Mouse (Mus musculus) thymus, adult 2 months (tissue): ENCODE measurements at regions not wholly inside any gene's neighbourhood (a gene's known extent, or its start where the extent isn't known, plus 50 kb on each side); places are given as distances from the start of the nearest gene placed in this dataset.

Source experiments
- CTCF ChIP-seq: fragments of 200-500 bp; IDR thresholded peaks from 2 replicates; pipeline ENCODE4 v1.5.1; 2012; ENCODE audit warnings: mild to moderate bottlenecking, control low read depth, low read length, moderate library complexity, borderline replicate concordance; ENCODE audit not compliant: control insufficient read depth, poor library complexity, insufficient read depth; ENCODE audit errors: extremely low read depth
- POLR2A ChIP-seq: fragments of 200-500 bp; IDR thresholded peaks from 2 replicates; pipeline ENCODE4 v1.6.1; 2012; ENCODE audit warnings: mild to moderate bottlenecking, low read length, control low read depth, moderate library complexity; ENCODE audit not compliant: control insufficient read depth, poor library complexity, insufficient read depth; ENCODE audit errors: extremely low read depth

DNA sequence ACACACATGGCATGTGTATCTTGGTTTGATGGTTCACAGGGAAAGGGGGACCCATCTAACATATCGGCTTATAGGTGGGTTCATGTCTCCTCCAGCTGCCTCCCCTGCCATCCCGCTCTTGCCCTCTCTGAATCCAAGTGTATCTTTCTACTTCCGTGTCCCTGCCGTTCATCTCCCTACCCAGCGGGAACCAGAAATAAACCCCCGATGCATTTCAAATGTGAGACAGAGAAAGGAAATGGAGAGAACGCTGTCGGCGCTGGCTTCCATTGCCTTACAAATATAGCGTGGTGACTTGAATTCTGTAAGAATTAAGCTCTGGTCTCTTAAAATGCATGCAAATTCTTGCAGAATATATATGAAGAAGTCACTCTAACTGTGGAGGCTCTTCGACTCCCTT is 379.2 kb downstream of the Vrk1 start:
- TF ChIP-seq POLR2A, result no peak
- TF ChIP-seq CTCF, result no peak
